Mouse (Mus musculus): ENCODE measurements around the gene 2010111I01Rik. TPM values are rescaled to one million over a fixed set of nuclear protein-coding genes. Genes with fewer than 3 reads are reported as not detected.
"Not testable (repeated sequence)": the region's sequence is repeated elsewhere in the genome, so short reads cannot be mapped to it uniquely, and the experiment has no call there.

The 2010111I01Rik gene
- polyA plus RNA-seq, 1 experiment from 2014 or later: 52.6 TPM

- 90% methylated on average over 5 of the region's 5 CpGs for WGBS
- Histone ChIP-seq H3K27ac (no peak overlapping the region), H3K4me1 (peaks cover 12% of the 10 kb centered on the region)
Measured at GRCm38 (mm10) chr13:63302381-63302780, 337.7 kb downstream of the 2010111I01Rik start.

GRCm38 (mm10) chr13:63304124-63304792 is 339.6 kb downstream of the 2010111I01Rik start:
- Histone ChIP-seq H3K36me3 (peaks cover 64% of the 10 kb centered on the region), H3K9me3 (no peaks in the 10 kb centered on the region), H3K4me1 (peaks cover 17% of the 10 kb centered on the region), H3K27me3 (ENCODE audit: insufficient read depth, poor library complexity, severe bottlenecking) (no peaks in the 10 kb centered on the region), H3K27ac (no peak overlapping the region), H3K4me3 (no peak overlapping the region)
- no peak for DNase-seq (ENCODE audit: low spot score)
- WGBS: 57% methylated on average over 6 of the region's 6 CpGs

More at GRCm38 (mm10) chr13:63302381-63302780, 337.7 kb downstream of the 2010111I01Rik start:
- Histone ChIP-seq H3K36me3 (peaks cover 82% of the 10 kb centered on the region), H3K9me3 (no peaks in the 10 kb centered on the region), H3K27me3 (ENCODE audit: insufficient read depth, poor library complexity, severe bottlenecking) (no peaks in the 10 kb centered on the region), H3K4me3 (no peak overlapping the region)
- DNase-seq (ENCODE audit: low spot score): no peak

- Histone ChIP-seq H3K36me3 (peaks cover 59% of the 10 kb centered on the region), H3K27me3 (ENCODE audit: insufficient read depth, poor library complexity, severe bottlenecking) (no peaks in the 10 kb centered on the region), H3K4me1 (peaks cover 22% of the 10 kb centered on the region), H3K4me3 (no peak overlapping the region), H3K27ac (peak overlapping the region; percentile 22; the same call in 1 of the 2 replicates), H3K9me3 (no peaks in the 10 kb centered on the region)
- no peak for DNase-seq (ENCODE audit: low spot score)
- 70% methylated on average over 3 of the region's 3 CpGs for WGBS
Measured at GRCm38 (mm10) chr13:63304799-63305159, 340.1 kb downstream of the 2010111I01Rik start.

GRCm38 (mm10) chr13:63305160-63306011 is 340.7 kb downstream of the 2010111I01Rik start:
- WGBS: 81% methylated on average over 16 of the region's 16 CpGs
- no peak for DNase-seq (ENCODE audit: low spot score)
- Histone ChIP-seq H3K27ac (peak overlapping the region; percentile 22; the same call in 1 of the 2 replicates), H3K9me3 (no peaks in the 10 kb centered on the region), H3K4me1 (peaks cover 22% of the 10 kb centered on the region), H3K36me3 (peaks cover 53% of the 10 kb centered on the region), H3K4me3 (no peak overlapping the region), H3K27me3 (ENCODE audit: insufficient read depth, poor library complexity, severe bottlenecking) (no peaks in the 10 kb centered on the region)

GRCm38 (mm10) chr13:63306768-63307167 is 342.1 kb downstream of the 2010111I01Rik start:
- H3K4me3 ChIP-seq: no peak overlapping the region
- H3K4me1 ChIP-seq: peaks cover 22% of the 10 kb centered on the region
- no peaks in the 10 kb centered on the region for H3K27me3 ChIP-seq (ENCODE audit: insufficient read depth, poor library complexity, severe bottlenecking)
- H3K36me3 ChIP-seq: peaks cover 43% of the 10 kb centered on the region
- no peak overlapping the region for H3K27ac ChIP-seq
- 82% methylated on average over 5 of the region's 5 CpGs for WGBS
- DNase-seq (ENCODE audit: low spot score): no peak
- H3K9me3 ChIP-seq: no peaks in the 10 kb centered on the region

GRCm38 (mm10) chr13:63309563-63309962 is 344.9 kb downstream of the 2010111I01Rik start:
- H3K27ac ChIP-seq: no peak overlapping the region
- no peaks in the 10 kb centered on the region for H3K27me3 ChIP-seq (ENCODE audit: insufficient read depth, poor library complexity, severe bottlenecking)
- H3K4me1 ChIP-seq: peaks cover 36% of the 10 kb centered on the region
- no peaks in the 10 kb centered on the region for H3K9me3 ChIP-seq
- no peak for DNase-seq (ENCODE audit: low spot score)
- H3K4me3 ChIP-seq: no peak overlapping the region
- peaks cover 32% of the 10 kb centered on the region for H3K36me3 ChIP-seq
- 77% methylated on average over 3 of the region's 3 CpGs for WGBS

- peaks cover 36% of the 10 kb centered on the region for H3K4me1 ChIP-seq
- no peak overlapping the region for H3K4me3 ChIP-seq
- WGBS: 69% methylated on average over 2 of the region's 2 CpGs
- peaks cover 21% of the 10 kb centered on the region for H3K36me3 ChIP-seq
- H3K9me3 ChIP-seq: no peaks in the 10 kb centered on the region
- DNase-seq (ENCODE audit: low spot score): no peak
- 0 out of 2 replicates have a peak overlapping the region, but pooled peaks have one; percentile 23 for H3K27ac ChIP-seq
- no peaks in the 10 kb centered on the region for H3K27me3 ChIP-seq (ENCODE audit: insufficient read depth, poor library complexity, severe bottlenecking)
Measured at GRCm38 (mm10) chr13:63311156-63311555, 346.5 kb downstream of the 2010111I01Rik start.

- 89% methylated on average over 1 of the region's 1 CpGs for WGBS
Measured at GRCm38 (mm10) chr13:63313247-63313646, 348.6 kb downstream of the 2010111I01Rik start.

GRCm38 (mm10) chr13:63313748-63314607 is 349.3 kb downstream of the 2010111I01Rik start:
- Histone ChIP-seq H3K4me1 (peaks cover 33% of the 10 kb centered on the region), H3K4me3 (no peak overlapping the region), H3K36me3 (peaks cover 28% of the 10 kb centered on the region), H3K27me3 (ENCODE audit: insufficient read depth, poor library complexity, severe bottlenecking) (no peaks in the 10 kb centered on the region), H3K27ac (peak overlapping the region; percentile 8; the same call in 1 of the 2 replicates), H3K9me3 (no peaks in the 10 kb centered on the region)
- DNase-seq (ENCODE audit: low spot score): no peak
- 76% methylated on average over 12 of the region's 12 CpGs for WGBS

More at GRCm38 (mm10) chr13:63313247-63313646, 348.6 kb downstream of the 2010111I01Rik start:
- DNase-seq (ENCODE audit: low spot score): no peak
- H3K27me3 ChIP-seq (ENCODE audit: insufficient read depth, poor library complexity, severe bottlenecking): no peaks in the 10 kb centered on the region
- no peak overlapping the region for H3K4me3 ChIP-seq
- H3K36me3 ChIP-seq: peaks cover 28% of the 10 kb centered on the region
- peak overlapping the region; percentile 8; the same call in 1 of the 2 replicates for H3K27ac ChIP-seq
- no peaks in the 10 kb centered on the region for H3K9me3 ChIP-seq
- H3K4me1 ChIP-seq: peaks cover 36% of the 10 kb centered on the region

GRCm38 (mm10) chr13:63314608-63314920 is 349.9 kb downstream of the 2010111I01Rik start:
- H3K27ac ChIP-seq: no peak overlapping the region

GRCm38 (mm10) chr13:63315111-63315510 is 350.4 kb downstream of the 2010111I01Rik start:
- not testable (repeated sequence) for H3K27me3 ChIP-seq (ENCODE audit: insufficient read depth, poor library complexity, severe bottlenecking); H3K27ac ChIP-seq; H3K4me3 ChIP-seq; DNase-seq (ENCODE audit: low spot score); H3K9me3 ChIP-seq
- Histone ChIP-seq H3K36me3 (peaks cover 28% of the 10 kb centered on the region), H3K4me1 (peaks cover 25% of the 10 kb centered on the region)
- 84% methylated on average over 4 of the region's 4 CpGs for WGBS

More at GRCm38 (mm10) chr13:63314608-63314920, 349.9 kb downstream of the 2010111I01Rik start:
- H3K9me3 ChIP-seq: no peaks in the 10 kb centered on the region
- DNase-seq (ENCODE audit: low spot score): no peak
- H3K4me1 ChIP-seq: peaks cover 28% of the 10 kb centered on the region
- 75% methylated on average over 4 of the region's 4 CpGs for WGBS
- no peak overlapping the region for H3K4me3 ChIP-seq
- H3K27me3 ChIP-seq (ENCODE audit: insufficient read depth, poor library complexity, severe bottlenecking): no peaks in the 10 kb centered on the region
- H3K36me3 ChIP-seq: peaks cover 28% of the 10 kb centered on the region

- Histone ChIP-seq H3K27me3 (ENCODE audit: insufficient read depth, poor library complexity, severe bottlenecking) (no peaks in the 10 kb centered on the region), H3K9me3 (no peaks in the 10 kb centered on the region), H3K4me1 (peaks cover 25% of the 10 kb centered on the region), H3K4me3 (no peak overlapping the region), H3K27ac (no peak overlapping the region), H3K36me3 (peaks cover 28% of the 10 kb centered on the region)
- no peak for DNase-seq (ENCODE audit: low spot score)
- 72% methylated on average over 6 of the region's 6 CpGs for WGBS
Measured at GRCm38 (mm10) chr13:63315777-63316176, 351.1 kb downstream of the 2010111I01Rik start.
